Mouse (Mus musculus): ENCODE measurements at regions not wholly inside any gene's neighbourhood (a gene's known extent, or its start where the extent isn't known, plus 50 kb on each side); places are given as distances from the start of the nearest gene placed in this dataset.

- TF ChIP-seq CTCF (IDR thresholded peaks at IDR 0.05; ENCODE audit: borderline replicate concordance, insufficient read depth, low read length) = no peak
- TF ChIP-seq POLR2A (IDR thresholded peaks at IDR 0.05; ENCODE audit: low read depth, low read length) = no peak
- Histone ChIP-seq H3K4me3 (ENCODE audit: insufficient read depth, low read length) (no peak overlapping the region), H3K4me1 (ENCODE audit: control insufficient read depth, insufficient read depth, low read length) (no peaks in the 10 kb centered on the region), H3K27ac (ENCODE audit: insufficient read depth, low read length) (no peak overlapping the region)
Measured at GRCm38 (mm10) chr1:42353096-42353495, 342.5 kb upstream of the Pou3f3 start.

GRCm38 (mm10) chr1:42354020-42354419 lies 341.5 kb upstream of the Pou3f3 start:
- H3K27ac ChIP-seq (ENCODE audit: insufficient read depth, low read length) = no peak overlapping the region
- no peak for TF ChIP-seq CTCF (IDR thresholded peaks at IDR 0.05; ENCODE audit: borderline replicate concordance, insufficient read depth, low read length)
- no peak for TF ChIP-seq POLR2A (IDR thresholded peaks at IDR 0.05; ENCODE audit: low read depth, low read length)
- H3K4me1 ChIP-seq (ENCODE audit: control insufficient read depth, insufficient read depth, low read length) = no peaks in the 10 kb centered on the region
- no peak overlapping the region for H3K4me3 ChIP-seq (ENCODE audit: insufficient read depth, low read length)

DNA sequence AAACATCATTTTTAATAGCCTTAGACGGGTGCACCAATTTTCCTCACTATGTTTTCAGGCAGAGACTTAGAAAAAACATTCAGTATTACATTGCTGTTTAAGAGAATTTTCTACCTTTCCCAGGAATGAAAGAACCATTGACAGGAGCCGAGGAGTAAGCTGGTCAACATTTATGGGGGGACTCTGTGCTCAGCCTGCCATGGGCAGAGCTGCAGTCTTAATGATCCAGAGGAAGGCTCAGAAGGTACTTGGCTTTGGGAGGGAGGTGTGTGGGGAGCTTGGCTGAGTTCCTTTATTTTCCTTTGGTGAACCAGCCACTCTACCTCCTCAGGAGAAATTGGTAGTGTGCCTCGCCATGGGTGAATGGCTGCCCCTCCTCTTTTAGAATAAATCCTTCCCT lies 333.1 kb upstream of the Pou3f3 start:
- H3K27ac ChIP-seq (ENCODE audit: insufficient read depth, low read length) = no peak overlapping the region

GRCm38 (mm10) chr1:42365648-42366324 lies 329.8 kb upstream of the Pou3f3 start:
- Histone ChIP-seq H3K4me1 (ENCODE audit: control insufficient read depth, insufficient read depth, low read length) (no peaks in the 10 kb centered on the region), H3K27ac (ENCODE audit: insufficient read depth, low read length) (no peak overlapping the region), H3K4me3 (ENCODE audit: insufficient read depth, low read length) (no peak overlapping the region)
- TF ChIP-seq CTCF (IDR thresholded peaks at IDR 0.05; ENCODE audit: borderline replicate concordance, insufficient read depth, low read length) (no peak), POLR2A (IDR thresholded peaks at IDR 0.05; ENCODE audit: low read depth, low read length) (no peak)

More for the DNA sequence above, 333.1 kb upstream of the Pou3f3 start:
- no peak for TF ChIP-seq CTCF (IDR thresholded peaks at IDR 0.05; ENCODE audit: borderline replicate concordance, insufficient read depth, low read length)
- TF ChIP-seq POLR2A (IDR thresholded peaks at IDR 0.05; ENCODE audit: low read depth, low read length) = no peak
- Histone ChIP-seq H3K4me3 (ENCODE audit: insufficient read depth, low read length) (no peak overlapping the region), H3K4me1 (ENCODE audit: control insufficient read depth, insufficient read depth, low read length) (no peaks in the 10 kb centered on the region)

GRCm38 (mm10) chr1:42387919-42388684 lies 307.5 kb upstream of the Pou3f3 start:
- TF ChIP-seq CTCF (IDR thresholded peaks at IDR 0.05; ENCODE audit: borderline replicate concordance, insufficient read depth, low read length) (no peak), POLR2A (IDR thresholded peaks at IDR 0.05; ENCODE audit: low read depth, low read length) (no peak)
- no peak overlapping the region for H3K4me3 ChIP-seq (ENCODE audit: insufficient read depth, low read length)
- H3K27ac ChIP-seq (ENCODE audit: insufficient read depth, low read length) = no peak overlapping the region
- no peaks in the 10 kb centered on the region for H3K4me1 ChIP-seq (ENCODE audit: control insufficient read depth, insufficient read depth, low read length)

- TF ChIP-seq POLR2A (IDR thresholded peaks at IDR 0.05; ENCODE audit: low read depth, low read length) (no peak), CTCF (IDR thresholded peaks at IDR 0.05; ENCODE audit: borderline replicate concordance, insufficient read depth, low read length) (no peak)
- H3K27ac ChIP-seq (ENCODE audit: insufficient read depth, low read length) = no peak overlapping the region
- no peak overlapping the region for H3K4me3 ChIP-seq (ENCODE audit: insufficient read depth, low read length)
- no peaks in the 10 kb centered on the region for H3K4me1 ChIP-seq (ENCODE audit: control insufficient read depth, insufficient read depth, low read length)
Measured at GRCm38 (mm10) chr1:42388740-42389139, 306.8 kb upstream of the Pou3f3 start.

GRCm38 (mm10) chr1:42395651-42396260 lies 299.8 kb upstream of the Pou3f3 start:
- Histone ChIP-seq H3K4me1 (ENCODE audit: control insufficient read depth, insufficient read depth, low read length) (no peaks in the 10 kb centered on the region), H3K4me3 (ENCODE audit: insufficient read depth, low read length) (no peak overlapping the region), H3K27ac (ENCODE audit: insufficient read depth, low read length) (no peak overlapping the region)
- TF ChIP-seq CTCF (IDR thresholded peaks at IDR 0.05; ENCODE audit: borderline replicate concordance, insufficient read depth, low read length) (no peak), POLR2A (IDR thresholded peaks at IDR 0.05; ENCODE audit: low read depth, low read length) (no peak)

GRCm38 (mm10) chr1:42398461-42399154 lies 297.0 kb upstream of the Pou3f3 start:
- Histone ChIP-seq H3K4me3 (ENCODE audit: insufficient read depth, low read length) (no peak overlapping the region), H3K4me1 (ENCODE audit: control insufficient read depth, insufficient read depth, low read length) (no peaks in the 10 kb centered on the region), H3K27ac (ENCODE audit: insufficient read depth, low read length) (no peak overlapping the region)
- no peak for TF ChIP-seq POLR2A (IDR thresholded peaks at IDR 0.05; ENCODE audit: low read depth, low read length)
- TF ChIP-seq CTCF (IDR thresholded peaks at IDR 0.05; ENCODE audit: borderline replicate concordance, insufficient read depth, low read length) = no peak

DNA sequence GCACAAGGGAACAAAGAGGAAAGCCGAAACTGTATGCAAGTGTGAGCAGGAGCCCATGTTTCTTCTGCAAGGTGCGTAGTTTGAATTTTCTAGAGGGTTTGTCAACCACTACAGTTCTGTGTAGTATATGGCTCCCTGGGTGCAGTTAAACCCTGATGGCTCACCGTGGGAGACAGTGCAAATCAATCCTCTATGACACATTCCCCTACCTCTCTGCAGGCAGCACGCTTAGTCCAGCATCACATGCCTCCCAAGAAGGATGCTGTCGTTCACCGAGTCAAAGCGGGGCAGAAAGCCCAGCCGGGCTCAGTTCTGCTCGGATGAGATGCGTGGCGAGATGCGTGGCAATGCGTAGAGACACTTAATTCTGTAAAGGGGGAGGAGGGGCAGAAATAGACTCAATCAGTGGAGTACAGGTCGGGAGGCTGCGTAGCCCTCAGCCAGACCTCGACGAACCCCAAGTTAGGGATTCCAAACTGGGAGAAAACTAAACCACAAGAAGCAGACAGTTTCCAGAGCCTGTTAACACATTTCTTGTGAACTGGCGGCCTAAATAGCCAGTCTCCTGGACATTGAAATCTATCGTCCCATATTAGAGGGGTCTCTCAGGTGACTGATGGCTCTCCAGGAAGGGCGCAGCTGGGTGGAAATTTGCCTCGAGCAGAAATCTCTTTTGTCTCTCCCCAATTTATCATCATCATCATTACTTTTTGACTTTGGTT lies 279.6 kb upstream of the Pou3f3 start:
- H3K4me3 ChIP-seq (ENCODE audit: insufficient read depth, low read length) = no peak overlapping the region
- H3K27ac ChIP-seq (ENCODE audit: insufficient read depth, low read length) = no peak overlapping the region
- H3K4me1 ChIP-seq (ENCODE audit: control insufficient read depth, insufficient read depth, low read length) = no peaks in the 10 kb centered on the region
- TF ChIP-seq CTCF (IDR thresholded peaks at IDR 0.05; ENCODE audit: borderline replicate concordance, insufficient read depth, low read length) = no peak
- no peak for TF ChIP-seq POLR2A (IDR thresholded peaks at IDR 0.05; ENCODE audit: low read depth, low read length)
